ENCODE assay signal across 8 mouse cellular contexts in the genomic region with DNA sequence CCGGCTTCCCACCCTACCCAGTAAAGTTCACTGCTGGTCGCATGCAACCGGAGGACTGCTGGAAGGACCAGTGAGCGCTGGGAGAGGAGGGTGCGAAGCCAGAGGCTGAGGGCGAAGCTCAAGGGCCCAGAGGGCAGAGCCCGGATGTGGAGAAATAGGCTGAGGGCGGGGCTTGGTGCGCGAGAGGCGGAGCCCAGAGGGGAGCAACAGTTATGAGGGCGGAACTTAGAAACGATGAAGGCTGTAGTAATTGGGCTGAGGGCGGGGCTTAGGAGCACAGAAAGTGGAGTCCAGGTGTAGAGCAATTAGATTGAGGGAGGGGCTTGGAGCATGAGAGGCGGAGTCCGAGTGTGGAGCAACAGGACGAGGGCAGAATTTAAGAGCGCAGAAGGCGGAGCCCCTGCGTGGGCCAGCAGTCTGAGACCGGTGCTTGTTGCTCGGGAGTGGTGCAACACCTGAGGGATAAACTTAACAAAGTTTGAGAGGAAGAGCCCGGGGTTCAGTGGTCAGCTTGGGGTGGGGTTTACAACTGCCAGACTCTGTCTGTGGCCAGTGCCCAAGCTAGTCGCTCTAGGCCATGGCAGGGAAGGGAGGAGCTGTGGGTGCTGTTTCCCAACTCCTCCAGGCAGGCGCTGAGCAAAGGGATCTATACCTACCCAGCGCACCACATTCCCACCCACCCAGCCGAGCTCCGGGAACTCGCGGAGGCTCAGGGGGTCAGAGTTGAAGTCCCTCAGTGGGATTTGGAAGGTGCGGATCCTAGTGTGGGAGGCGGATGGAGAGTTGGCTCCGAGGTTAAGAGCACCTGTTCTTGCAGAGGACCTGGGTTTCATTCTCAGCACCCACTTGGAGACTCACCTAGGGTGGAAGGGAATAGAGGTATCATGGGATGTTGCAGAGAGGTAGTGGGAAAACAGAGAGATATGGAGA.
DNase-seq lines count a peak whose midpoint lies in the region; ATAC-seq lines count a peak whose summit lies in the region.

No protein-coding gene starts in this region.

- H3K4me2 ChIP-seq in forebrain, embryonic 12.5 days = peak overlapping the region; percentile 17

- peak; percentile 90 for ATAC-seq in cerebellum, adult (ENCODE audit: insufficient number of reproducible peaks, low FRiP score, low TSS enrichment)
- peak; percentile 74 for ATAC-seq in forebrain, embryonic 12.5 days (ENCODE audit: low FRiP score)
- ATAC-seq in megakaryocyte progenitor cell, adult 5-6 weeks (replicated peaks; ENCODE audit: poor library complexity) = peak; percentile 84

- peak; percentile 48 for DNase-seq in T-cell, adult 2 months (ENCODE audit: low spot score)
- peak; percentile 43 to 53 for DNase-seq in heart, postnatal 36 days
- peak; percentile 54 to 75 for DNase-seq in kidney, postnatal 4 days
- DNase-seq in spleen, postnatal 10 days (ENCODE audit: low spot score in 2 of 2) = peak; percentile 10 to 54
- no peak for DNase-seq in left cerebral cortex, postnatal 14 days (ENCODE audit: low spot score in 2 of 2)

- no peak overlapping the region for H3K27ac ChIP-seq in forebrain, embryonic 12.5 days

- H3K27me3 ChIP-seq in forebrain, embryonic 12.5 days = no peaks in the 10 kb centered on the region

- intact Hi-C loops in heart, postnatal 36 days (cut with DNase I) = no loop called here
- intact Hi-C loops in left cerebral cortex, postnatal 14 days (cut with DNase I) = no loop called here

- H3K4me1 ChIP-seq in forebrain, embryonic 12.5 days = no peaks in the 10 kb centered on the region

- 45% methylated on average over 33 of the region's 33 CpGs for WGBS in forebrain, embryonic 12.5 days

- H3K36me3 ChIP-seq in forebrain, embryonic 12.5 days (replicated peaks) = no peaks in the 10 kb centered on the region

- peaks cover 27% of the 10 kb centered on the region for H3K9me3 ChIP-seq in forebrain, embryonic 12.5 days

- H3K4me3 ChIP-seq in forebrain, embryonic 12.5 days (replicated peaks) = no peak overlapping the region; the same call in 1 of the 2 replicates

- H3K9ac ChIP-seq in forebrain, embryonic 12.5 days = no peak overlapping the region

Comparison
In these comparisons a context has a peak if more than half of its experiments do, and no peak if none do; other contexts are left out.
1. DNase-seq: peak in T-cell, adult 2 months (single experiment), heart, postnatal 36 days (2 of 2), kidney, postnatal 4 days (2 of 2) and spleen, postnatal 10 days (2 of 2); none in left cerebral cortex, postnatal 14 days (0 of 2).
2. Peak in every context shown above with its lines, with median percentiles within 50 percentile points of each other: ATAC-seq.